Mouse (Mus musculus): ENCODE data around the gene Mdc1. TPM values are rescaled to one million over a fixed set of nuclear protein-coding genes. Genes with fewer than 3 reads are reported as not detected.

Gene Mdc1
- polyA plus RNA-seq, 1 experiment from 2014 or later: 15.0 TPM

- DNase-seq (ENCODE audit: low spot score): no peak
- Histone ChIP-seq H3K4me2 (ENCODE audit: low read depth) (no peak overlapping the region), H3K9ac (ENCODE audit: low read length) (no peak overlapping the region), H3K4me1 (ENCODE audit: control insufficient read depth, insufficient read depth, low read length) (peaks cover 3% of the 10 kb centered on the region), H3K36me3 (ENCODE audit: control insufficient read depth, insufficient read depth, low read length) (peaks cover 22% of the 10 kb centered on the region), H3K27me3 (ENCODE audit: control insufficient read depth, insufficient read depth, low read length) (no peaks in the 10 kb centered on the region), H3K9me3 (ENCODE audit: control insufficient read depth, low read length) (no peaks in the 10 kb centered on the region), H3K27ac (ENCODE audit: low read depth, low read length) (no peak overlapping the region), H3K4me3 (ENCODE audit: low read depth, low read length) (no peak overlapping the region)
- 97% methylated on average over 9 of the region's 9 CpGs for WGBS
- no peak for ATAC-seq (ENCODE audit: insufficient read depth, low FRiP score, low TSS enrichment)
Observed at GRCm38 (mm10) chr17:35903343-35903991, 62.2 kb downstream of the Mdc1 start.

- H3K27ac ChIP-seq (ENCODE audit: low read depth, low read length): no peak overlapping the region
- 86% methylated on average over 4 of the region's 4 CpGs for WGBS
- no peaks in the 10 kb centered on the region for H3K9me3 ChIP-seq (ENCODE audit: control insufficient read depth, low read length)
- H3K27me3 ChIP-seq (ENCODE audit: control insufficient read depth, insufficient read depth, low read length): no peaks in the 10 kb centered on the region
- no peak overlapping the region for H3K4me3 ChIP-seq (ENCODE audit: low read depth, low read length)
- H3K4me1 ChIP-seq (ENCODE audit: control insufficient read depth, insufficient read depth, low read length): peaks cover 8% of the 10 kb centered on the region
- peaks cover 22% of the 10 kb centered on the region for H3K36me3 ChIP-seq (ENCODE audit: control insufficient read depth, insufficient read depth, low read length)
- H3K9ac ChIP-seq (ENCODE audit: low read length): no peak overlapping the region
- no peak for DNase-seq (ENCODE audit: low spot score)
- H3K4me2 ChIP-seq (ENCODE audit: low read depth): no peak overlapping the region
- no peak for ATAC-seq (ENCODE audit: insufficient read depth, low FRiP score, low TSS enrichment)
Observed at GRCm38 (mm10) chr17:35903992-35904355, 62.7 kb downstream of the Mdc1 start.

- H3K27ac ChIP-seq (ENCODE audit: low read depth, low read length): no peak overlapping the region
- no peaks in the 10 kb centered on the region for H3K27me3 ChIP-seq (ENCODE audit: control insufficient read depth, insufficient read depth, low read length)
- peaks cover 8% of the 10 kb centered on the region for H3K4me1 ChIP-seq (ENCODE audit: control insufficient read depth, insufficient read depth, low read length)
- ATAC-seq (ENCODE audit: insufficient read depth, low FRiP score, low TSS enrichment): no peak
- peaks cover 22% of the 10 kb centered on the region for H3K36me3 ChIP-seq (ENCODE audit: control insufficient read depth, insufficient read depth, low read length)
- H3K9ac ChIP-seq (ENCODE audit: low read length): no peak overlapping the region
- no peak overlapping the region for H3K4me2 ChIP-seq (ENCODE audit: low read depth)
- H3K9me3 ChIP-seq (ENCODE audit: control insufficient read depth, low read length): no peaks in the 10 kb centered on the region
- no peak for DNase-seq (ENCODE audit: low spot score)
- H3K4me3 ChIP-seq (ENCODE audit: low read depth, low read length): no peak overlapping the region
- WGBS: 92% methylated on average over 1 of the region's 1 CpGs
Observed at GRCm38 (mm10) chr17:35905587-35905986, 64.3 kb downstream of the Mdc1 start.

GRCm38 (mm10) chr17:35907609-35908008 is 66.3 kb downstream of the Mdc1 start:
- H3K4me1 ChIP-seq (ENCODE audit: control insufficient read depth, insufficient read depth, low read length): peaks cover 8% of the 10 kb centered on the region
- H3K36me3 ChIP-seq (ENCODE audit: control insufficient read depth, insufficient read depth, low read length): peaks cover 15% of the 10 kb centered on the region
- ATAC-seq (ENCODE audit: insufficient read depth, low FRiP score, low TSS enrichment): no peak
- H3K4me2 ChIP-seq (ENCODE audit: low read depth): no peak overlapping the region
- 78% methylated on average over 2 of the region's 2 CpGs for WGBS
- no peak overlapping the region for H3K27ac ChIP-seq (ENCODE audit: low read depth, low read length)
- DNase-seq (ENCODE audit: low spot score): no peak
- no peak overlapping the region for H3K4me3 ChIP-seq (ENCODE audit: low read depth, low read length)
- no peaks in the 10 kb centered on the region for H3K27me3 ChIP-seq (ENCODE audit: control insufficient read depth, insufficient read depth, low read length)
- no peaks in the 10 kb centered on the region for H3K9me3 ChIP-seq (ENCODE audit: control insufficient read depth, low read length)
- no peak overlapping the region for H3K9ac ChIP-seq (ENCODE audit: low read length)

Small RNA genes within 50 kb of the gene (microRNA-seq; reads per million reads assigned to microRNA genes)
- 2.1 reads per million for gene Gm28033

Other genes with a start within 250 kb of the Mdc1 start
- not detected in 2 replicates for gene Sfta2, start 240.0 kb upstream of the Mdc1 start, polyA plus RNA-seq (2014; fragmentation: Nextera tagmentation; extraction: Ambion mirVana)
- not detected in 2 replicates for gene Gm9573, start 214.9 kb upstream of the Mdc1 start, polyA plus RNA-seq (2014; fragmentation: Nextera tagmentation; extraction: Ambion mirVana)
- 0.09 TPM in 1 of 2 replicates, not detected in the other for gene Mucl3, start 197.8 kb upstream of the Mdc1 start, polyA plus RNA-seq (2014; fragmentation: Nextera tagmentation; extraction: Ambion mirVana)
- gene Vars2, start 173.9 kb upstream of the Mdc1 start, polyA plus RNA-seq (2014; fragmentation: Nextera tagmentation; extraction: Ambion mirVana): 13.1 and 15.0 TPM in 2 replicates
- 42.9 and 46.1 TPM in 2 replicates for gene Gtf2h4, start 167.8 kb upstream of the Mdc1 start, polyA plus RNA-seq (2014; fragmentation: Nextera tagmentation; extraction: Ambion mirVana)
- 95.8 and 98.1 TPM in 2 replicates for gene Ddr1, start 136.9 kb upstream of the Mdc1 start, polyA plus RNA-seq (2014; fragmentation: Nextera tagmentation; extraction: Ambion mirVana)
- 2.0 and 2.8 TPM in 2 replicates for gene Ier3, start 19.8 kb upstream of the Mdc1 start, polyA plus RNA-seq (2014; fragmentation: Nextera tagmentation; extraction: Ambion mirVana)
- gene Flot1, start 18.3 kb upstream of the Mdc1 start, polyA plus RNA-seq (2014; fragmentation: Nextera tagmentation; extraction: Ambion mirVana): 48.5 and 52.3 TPM in 2 replicates
- 1,543 and 1,545 TPM in 2 replicates for gene Tubb5, start 3.2 kb upstream of the Mdc1 start, polyA plus RNA-seq (2014; fragmentation: Nextera tagmentation; extraction: Ambion mirVana)
- gene Nrm, start 19.8 kb downstream of the Mdc1 start, polyA plus RNA-seq (2014; fragmentation: Nextera tagmentation; extraction: Ambion mirVana): 47.3 and 50.3 TPM in 2 replicates
- gene Ppp1r18, start 24.1 kb downstream of the Mdc1 start, polyA plus RNA-seq (2014; fragmentation: Nextera tagmentation; extraction: Ambion mirVana): 34.9 and 39.3 TPM in 2 replicates
- gene Dhx16, start 38.3 kb downstream of the Mdc1 start, polyA plus RNA-seq (2014; fragmentation: Nextera tagmentation; extraction: Ambion mirVana): 42.9 and 51.3 TPM in 2 replicates
- 23.7 and 28.5 TPM in 2 replicates for gene 2310061I04Rik, start 55.9 kb downstream of the Mdc1 start, polyA plus RNA-seq (2014; fragmentation: Nextera tagmentation; extraction: Ambion mirVana)
- 213 and 214 TPM in 2 replicates for gene Atat1, start 68.6 kb downstream of the Mdc1 start, polyA plus RNA-seq (2014; fragmentation: Nextera tagmentation; extraction: Ambion mirVana)
- 67.9 and 72.0 TPM in 2 replicates for gene Mrps18b, start 74.9 kb downstream of the Mdc1 start, polyA plus RNA-seq (2014; fragmentation: Nextera tagmentation; extraction: Ambion mirVana)
- gene Ppp1r10, start 74.9 kb downstream of the Mdc1 start, polyA plus RNA-seq (2014; fragmentation: Nextera tagmentation; extraction: Ambion mirVana): 48.9 and 49.3 TPM in 2 replicates
- gene Abcf1, start 128.2 kb downstream of the Mdc1 start, polyA plus RNA-seq (2014; fragmentation: Nextera tagmentation; extraction: Ambion mirVana): 103 and 113 TPM in 2 replicates
- 35.7 and 36.5 TPM in 2 replicates for gene Gnl1, start 138.3 kb downstream of the Mdc1 start, polyA plus RNA-seq (2014; fragmentation: Nextera tagmentation; extraction: Ambion mirVana)
- 39.3 and 44.4 TPM in 2 replicates for gene Prr3, start 138.7 kb downstream of the Mdc1 start, polyA plus RNA-seq (2014; fragmentation: Nextera tagmentation; extraction: Ambion mirVana)
- gene H2-T24, start 179.0 kb downstream of the Mdc1 start, polyA plus RNA-seq (2014; fragmentation: Nextera tagmentation; extraction: Ambion mirVana): 3.5 and 3.6 TPM in 2 replicates
- 2.7 and 3.0 TPM in 2 replicates for gene H2-T23, start 191.3 kb downstream of the Mdc1 start, polyA plus RNA-seq (2014; fragmentation: Nextera tagmentation; extraction: Ambion mirVana)
- gene H2-T22, start 201.2 kb downstream of the Mdc1 start, polyA plus RNA-seq (2014; fragmentation: Nextera tagmentation; extraction: Ambion mirVana): 9.2 and 10.2 TPM in 2 replicates
- gene Gm6034, start 201.4 kb downstream of the Mdc1 start, polyA plus RNA-seq (2014; fragmentation: Nextera tagmentation; extraction: Ambion mirVana): not detected in 2 replicates
- gene Gm11127, start 216.9 kb downstream of the Mdc1 start, polyA plus RNA-seq (2014; fragmentation: Nextera tagmentation; extraction: Ambion mirVana): not detected in 2 replicates